In the genomic region with DNA sequence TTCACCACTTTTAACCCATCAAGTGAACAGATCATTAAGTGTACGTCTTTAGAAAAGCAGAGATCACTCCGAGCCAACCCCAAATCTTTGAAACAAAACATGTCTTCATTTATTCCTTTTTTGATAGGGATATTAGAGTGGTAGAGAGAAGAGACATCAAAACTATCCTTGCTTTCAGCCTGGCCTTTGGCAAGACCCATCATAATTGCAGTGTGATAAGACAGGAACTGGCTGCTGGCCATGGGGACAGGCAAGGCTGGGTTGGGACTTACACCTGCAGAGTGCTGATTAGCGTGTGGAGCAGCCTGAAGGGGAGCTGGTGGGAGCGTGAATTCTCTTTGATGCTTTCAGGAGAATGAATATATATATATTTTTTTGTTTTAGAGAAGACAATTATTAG, we compare ENCODE assay signal across 12 mouse cellular contexts. TPM values are rescaled to one million over a fixed set of nuclear protein-coding genes. Genes with fewer than 3 reads are reported as not detected.
DNase-seq lines count a peak whose midpoint lies in the region; ATAC-seq and TF ChIP-seq lines count a peak whose summit lies in the region.
"Had no signal": no experiment of that assay in that cellular context is flagged by ENCODE, and none has a peak within 500 bp of the region (broad histone marks: within the 10 kb centered on the region; RNA-seq: fewer than 3 reads in every experiment).

No protein-coding gene starts in this region.

- DNase-seq in heart, postnatal 14 days, result peak; percentile 33 to 53
- DNase-seq in heart, embryonic 10.5 days (ENCODE audit: low spot score), result no peak
- peak; percentile 77 for DNase-seq in MEL-GATA-1-ER (ENCODE audit: extremely low read depth, low read depth)
- DNase-seq in liver, postnatal 0 days, result peak; percentile 85
- no peak for DNase-seq in frontal cortex, postnatal 10 days (ENCODE audit: low spot score in 2 of 2)
- no peak for DNase-seq in embryo, embryonic 10 days (ENCODE audit: low spot score)
- no peak for DNase-seq in gastrocnemius, postnatal 4 days (ENCODE audit: low spot score in 2 of 2)
- DNase-seq: adrenal gland, postnatal 14 days; kidney, postnatal 10 days; lung, embryonic 14.5 days; thymus, postnatal 25 days had no signal

- no peak for TF ChIP-seq CTCF in liver, postnatal 0 days (IDR thresholded peaks at IDR 0.05; ENCODE audit: low read depth)

- TF ChIP-seq EP300 in liver, postnatal 0 days (IDR thresholded peaks at IDR 0.05; ENCODE audit: low read depth), result peak; percentile 95

- WGBS in heart, embryonic 10.5 days, result 62% methylated on average over 4 of the region's 4 CpGs
- 28% methylated on average over 4 of the region's 4 CpGs for WGBS in forebrain, embryonic 12.5 days
- WGBS in liver, postnatal 0 days (ENCODE audit: insufficient replicate concordance), result 49% methylated on average over 4 of the region's 4 CpGs

- no peak overlapping the region for H3K9ac ChIP-seq in forebrain, embryonic 12.5 days
- 0 out of 2 replicates have a peak overlapping the region, but pooled peaks have one; percentile 18 for H3K9ac ChIP-seq in liver, postnatal 0 days (replicated peaks)
- H3K9ac ChIP-seq: lung, embryonic 14.5 days had no signal

- H3K4me1 ChIP-seq in heart, embryonic 10.5 days, result peaks cover 11% of the 10 kb centered on the region
- H3K4me1 ChIP-seq in forebrain, embryonic 12.5 days, result peaks cover 67% of the 10 kb centered on the region
- peaks cover 23% of the 10 kb centered on the region for H3K4me1 ChIP-seq in liver, postnatal 0 days (ENCODE audit: insufficient read depth)

- no peaks in the 10 kb centered on the region for H3K36me3 ChIP-seq in heart, embryonic 10.5 days
- H3K36me3 ChIP-seq in forebrain, embryonic 12.5 days (replicated peaks), result no peaks in the 10 kb centered on the region
- no peaks in the 10 kb centered on the region for H3K36me3 ChIP-seq in liver, postnatal 0 days (replicated peaks; ENCODE audit: insufficient read depth, low read length)

- no peak for ATAC-seq in forebrain, embryonic 12.5 days (ENCODE audit: low FRiP score)
- ATAC-seq in liver, postnatal 0 days, result peak; percentile 98

- no peak overlapping the region for H3K4me2 ChIP-seq in forebrain, embryonic 12.5 days
- H3K4me2 ChIP-seq in liver, postnatal 0 days (ENCODE audit: low read depth, low read length), result peak overlapping the region; percentile 48
- H3K4me2 ChIP-seq: lung, embryonic 14.5 days had no signal

- H3K27me3 ChIP-seq in heart, embryonic 10.5 days (ENCODE audit: insufficient read depth, poor library complexity, severe bottlenecking), result peaks cover 21% of the 10 kb centered on the region
- H3K27me3 ChIP-seq in forebrain, embryonic 12.5 days, result no peaks in the 10 kb centered on the region
- no peaks in the 10 kb centered on the region for H3K27me3 ChIP-seq in liver, postnatal 0 days (ENCODE audit: insufficient read depth, low read length)

- no peaks in the 10 kb centered on the region for H3K9me3 ChIP-seq in heart, embryonic 10.5 days
- H3K9me3 ChIP-seq in forebrain, embryonic 12.5 days, result no peaks in the 10 kb centered on the region
- no peaks in the 10 kb centered on the region for H3K9me3 ChIP-seq in liver, postnatal 0 days (ENCODE audit: low read length)

- H3K4me3 ChIP-seq in heart, embryonic 10.5 days, result no peak overlapping the region
- no peak overlapping the region for H3K4me3 ChIP-seq in forebrain, embryonic 12.5 days (replicated peaks)
- no peak overlapping the region for H3K4me3 ChIP-seq in liver, postnatal 0 days (ENCODE audit: low read depth, low read length)

- intact Hi-C loops in heart, postnatal 14 days (cut with DNase I), result no loop called here

- no peak overlapping the region for H3K27ac ChIP-seq in heart, embryonic 10.5 days
- peak overlapping the region; percentile 43; the same call in 1 of the 2 replicates for H3K27ac ChIP-seq in forebrain, embryonic 12.5 days
- peak overlapping the region; percentile 64 for H3K27ac ChIP-seq in liver, postnatal 0 days (ENCODE audit: low read depth)

RNA-seq across cellular contexts. Expression of a gene that starts 2.2 kb away (rescaled TPM):
- 10 to 100 TPM in 1 of 2 experiments, 1 to 10 TPM in 1; 7.7 to 10.7 TPM for total RNA-seq in heart, postnatal 14 days (2021)
- 19.1 and 22.7 TPM in 2 replicates for polyA plus RNA-seq in heart, embryonic 10.5 days (2016; fragmentation: Nextera tagmentation; extraction: Ambion mirVana)
- polyA plus RNA-seq in forebrain, embryonic 12.5 days (2016; fragmentation: Nextera tagmentation; extraction: Ambion mirVana), result 69.2 and 75.3 TPM in 2 replicates
- polyA plus RNA-seq in liver, postnatal 0 days (2015; fragmentation: Nextera tagmentation; extraction: Ambion mirVana), result 5.5 and 5.8 TPM in 2 replicates
- total RNA-seq in gastrocnemius, postnatal 4 days (2021), result 10 to 100 TPM; 13.6 to 14.6 TPM

Comparison
In these comparisons a context has a peak if more than half of its experiments do, and no peak if none do; other contexts are left out.
1. DNase-seq: peak in heart, postnatal 14 days (2 of 2), MEL-GATA-1-ER (single experiment) and liver, postnatal 0 days (single experiment); none in heart, embryonic 10.5 days (single experiment), frontal cortex, postnatal 10 days (0 of 2), embryo, embryonic 10 days (single experiment) and gastrocnemius, postnatal 4 days (0 of 2).